Mouse (Mus musculus) erythroblast, adult 5-6 weeks (primary cell): ENCODE measurements around the gene Kcnj12. TPM values are rescaled to one million over a fixed set of nuclear protein-coding genes. Genes with fewer than 3 reads are reported as not detected.

ENCODE experiments used
- ATAC-seq: replicated peaks from 2 replicates; pipeline ENCODE4 v1.8.0; 2016; ENCODE audit warnings: moderate number of reproducible peaks, mild to moderate bottlenecking, moderate TSS enrichment, inconsistent platforms; ENCODE audit not compliant: poor library complexity, low FRiP score, severe bottlenecking
- total RNA-seq, 2 experiments: library from RNA; stranded (forward) in 1 of 2; stranded (reverse) in 1 of 2; fragments of 150-400 nt in 1 of 2; fragments of 200-764, 138-1000 nt in 1 of 2; gene quantifications; 2 replicates each; pipeline versions ENCODE4 v1.2.3 to v1.2.4; 2015 to 2017; ENCODE audit warnings: low replicate concordance in 2 of 2

Gene Kcnj12
- total RNA-seq (2015; ENCODE audit: low replicate concordance), result not detected in 2 replicates
- total RNA-seq (2017; ENCODE audit: low replicate concordance), result not detected in 2 replicates

- no peak for ATAC-seq
Observed at GRCm38 (mm10) chr11:61022550-61023391, at the start of gene Kcnj12. Gene Kcnj12 (plus strand): TSS chr11:61022564.

GRCm38 (mm10) chr11:60975097-60975496 lies 47.3 kb upstream of the Kcnj12 start:
- ATAC-seq, result no peak

- no peak for ATAC-seq
Observed at GRCm38 (mm10) chr11:60976234-60976633, 46.1 kb upstream of the Kcnj12 start.

- ATAC-seq, result no peak
Observed at GRCm38 (mm10) chr11:60976742-60977141, 45.6 kb upstream of the Kcnj12 start.

- no peak for ATAC-seq
Observed at GRCm38 (mm10) chr11:60977153-60977552, 45.2 kb upstream of the Kcnj12 start.

- no peak for ATAC-seq
Observed at GRCm38 (mm10) chr11:60978658-60979057, 43.7 kb upstream of the Kcnj12 start.

- no peak for ATAC-seq
Observed at GRCm38 (mm10) chr11:60979788-60980187, 42.6 kb upstream of the Kcnj12 start.

GRCm38 (mm10) chr11:60981693-60982486 lies 40.5 kb upstream of the Kcnj12 start:
- no peak for ATAC-seq

GRCm38 (mm10) chr11:60984912-60985558 lies 37.3 kb upstream of the Kcnj12 start:
- no peak for ATAC-seq

GRCm38 (mm10) chr11:60990428-60990827 lies 31.9 kb upstream of the Kcnj12 start:
- ATAC-seq, result no peak

GRCm38 (mm10) chr11:61002736-61003135 lies 19.6 kb upstream of the Kcnj12 start:
- ATAC-seq, result no peak

GRCm38 (mm10) chr11:61004046-61004445 lies 18.3 kb upstream of the Kcnj12 start:
- no peak for ATAC-seq

- no peak for ATAC-seq
Observed at GRCm38 (mm10) chr11:61004781-61005180, 17.6 kb upstream of the Kcnj12 start.

GRCm38 (mm10) chr11:61005345-61005744 lies 17.0 kb upstream of the Kcnj12 start:
- ATAC-seq, result no peak

- ATAC-seq, result no peak
Observed at GRCm38 (mm10) chr11:61011736-61012294, 10.5 kb upstream of the Kcnj12 start.

GRCm38 (mm10) chr11:61016866-61017398 lies 5.4 kb upstream of the Kcnj12 start:
- no peak for ATAC-seq

GRCm38 (mm10) chr11:61021129-61021528 lies 1.2 kb upstream of the Kcnj12 start:
- no peak for ATAC-seq

- ATAC-seq, result no peak
Observed at GRCm38 (mm10) chr11:61021676-61022549, 451 bp upstream of the Kcnj12 start.
